Mouse (Mus musculus): ENCODE data around the gene Adam19.

- TF ChIP-seq TAL1 (IDR thresholded peaks at IDR 0.05; ENCODE audit: low read length) (no peak), GATA1 (IDR thresholded peaks at IDR 0.05; ENCODE audit: low read length) (no peak)
Observed at GRCm38 (mm10) chr11:46126317-46126716, 70.5 kb downstream of the Adam19 start.
